Mouse (Mus musculus) layer of hippocampus, adult 9-10 months (tissue): ENCODE data around the gene Rps6kc1.

Source experiments
- DNase-seq: peaks from one replicate; pipeline ENCODE4 v3.0.0; 2022; ENCODE audit warnings: low spot score

Gene Rps6kc1

GRCm38 (mm10) chr1:190898899-190899575 is 12.5 kb downstream of the Rps6kc1 start:
- no peak for DNase-seq

DNA sequence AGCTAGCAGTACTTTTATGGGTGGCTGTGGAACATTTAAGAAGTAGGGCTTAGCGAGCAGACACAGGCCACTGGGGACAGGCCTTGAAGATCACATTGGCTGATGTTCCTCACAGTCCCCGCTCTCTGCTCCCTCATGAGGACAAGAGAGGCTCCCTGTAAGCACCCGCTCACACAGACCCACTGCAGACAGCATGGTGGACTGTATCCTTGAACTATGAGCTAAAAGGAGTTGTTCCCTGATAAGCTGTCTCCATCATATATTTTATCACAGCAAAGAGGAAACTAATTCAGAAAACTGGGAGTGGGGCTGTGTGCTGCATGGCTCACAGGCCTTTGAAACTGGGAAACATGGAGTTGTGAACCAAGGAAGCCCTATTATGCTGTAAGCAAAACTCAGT is 13.4 kb downstream of the Rps6kc1 start:
- no peak for DNase-seq

DNA sequence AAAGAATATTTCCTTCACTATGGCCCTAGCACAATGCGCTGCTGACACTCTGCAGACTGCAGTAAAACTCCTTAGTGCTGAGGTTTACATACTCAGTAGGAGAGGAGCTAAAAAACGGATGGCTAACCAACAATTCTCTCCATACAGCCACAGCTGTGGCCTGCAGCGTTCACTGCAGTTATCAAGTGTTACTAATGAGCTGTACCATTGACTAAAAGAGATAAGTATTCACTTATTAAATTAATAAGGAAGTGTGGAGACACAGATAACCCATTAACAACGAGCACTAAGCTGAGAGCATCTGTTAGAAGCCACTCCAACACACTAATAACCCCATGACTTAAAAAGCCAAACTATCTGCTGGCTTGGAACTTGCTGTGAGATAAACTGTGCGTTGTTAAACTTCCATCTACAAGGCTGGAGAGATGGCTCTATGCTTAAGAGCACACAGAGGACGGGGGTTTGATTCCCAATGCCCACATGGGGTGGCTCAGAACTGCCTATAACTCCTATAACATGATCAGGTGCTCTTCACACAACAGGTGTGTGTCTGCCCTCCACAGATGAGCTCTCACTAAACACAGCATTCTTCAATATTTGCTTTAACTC is 17.9 kb downstream of the Rps6kc1 start:
- DNase-seq, result no peak

GRCm38 (mm10) chr1:190888646-190889045 is 22.9 kb downstream of the Rps6kc1 start:
- no peak for DNase-seq

GRCm38 (mm10) chr1:190888031-190888430 is 23.5 kb downstream of the Rps6kc1 start:
- DNase-seq, result no peak

DNA sequence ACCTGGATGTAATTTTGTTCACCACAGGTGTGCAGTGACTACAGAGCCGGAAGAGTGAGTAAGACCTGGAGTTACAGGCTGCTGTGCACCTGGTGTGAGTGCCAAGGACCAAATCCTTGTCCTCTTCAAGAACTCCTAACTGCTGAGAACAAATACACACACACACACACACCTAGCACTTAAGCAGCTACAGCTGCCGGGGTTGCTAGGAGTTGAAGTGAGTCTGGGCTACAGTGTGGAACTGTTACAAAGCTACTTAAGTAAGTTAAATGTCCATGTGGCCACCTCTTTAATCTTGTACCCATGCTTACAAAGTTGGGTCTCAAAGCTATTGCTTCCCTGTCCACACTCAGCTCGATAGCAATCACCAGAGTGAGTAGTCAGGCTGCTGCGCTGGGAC is 25.6 kb downstream of the Rps6kc1 start:
- DNase-seq, result no peak

GRCm38 (mm10) chr1:190881422-190881821 is 30.1 kb downstream of the Rps6kc1 start:
- peak; percentile 24 for DNase-seq

GRCm38 (mm10) chr1:190880638-190881037 is 30.9 kb downstream of the Rps6kc1 start:
- no peak for DNase-seq

DNA sequence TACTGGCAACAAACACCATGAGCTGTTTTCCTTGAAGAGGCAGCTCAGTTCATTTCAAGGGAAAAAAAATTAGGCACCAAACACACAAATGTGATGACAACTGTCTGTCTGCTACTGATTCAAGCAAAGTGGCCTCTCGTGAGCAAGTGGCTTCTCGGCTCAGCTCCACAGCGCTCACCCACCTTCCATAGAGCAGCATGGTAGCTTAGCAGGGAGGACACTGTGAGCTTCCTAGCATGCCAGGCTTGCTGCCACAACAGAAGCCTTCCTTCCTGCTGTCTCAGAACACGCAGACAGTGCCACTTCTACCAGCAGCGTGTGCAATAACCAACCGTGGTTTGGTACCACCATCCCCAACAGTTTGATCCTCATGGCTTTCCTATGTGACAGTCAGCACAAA is 35.8 kb downstream of the Rps6kc1 start:
- DNase-seq, result peak; percentile 22

DNA sequence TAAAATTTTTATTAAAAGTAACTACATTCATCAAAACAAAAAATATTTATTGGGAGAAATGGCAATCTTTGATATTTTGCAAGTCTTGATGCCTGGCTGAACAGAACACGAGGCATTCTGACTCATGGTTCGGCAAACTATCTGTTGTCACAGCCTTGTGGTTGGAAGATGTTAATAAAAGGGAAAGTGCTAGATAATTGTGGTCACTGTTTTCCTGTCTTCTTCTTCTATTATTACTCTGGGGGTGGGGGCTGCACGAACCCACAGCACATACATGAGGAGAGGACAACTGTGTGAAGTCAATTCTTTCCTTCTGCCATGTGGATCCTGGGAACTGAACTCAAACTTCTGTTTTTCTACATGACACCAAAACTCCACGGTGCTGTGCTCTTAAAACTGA is 36.5 kb downstream of the Rps6kc1 start:
- DNase-seq, result no peak

DNA sequence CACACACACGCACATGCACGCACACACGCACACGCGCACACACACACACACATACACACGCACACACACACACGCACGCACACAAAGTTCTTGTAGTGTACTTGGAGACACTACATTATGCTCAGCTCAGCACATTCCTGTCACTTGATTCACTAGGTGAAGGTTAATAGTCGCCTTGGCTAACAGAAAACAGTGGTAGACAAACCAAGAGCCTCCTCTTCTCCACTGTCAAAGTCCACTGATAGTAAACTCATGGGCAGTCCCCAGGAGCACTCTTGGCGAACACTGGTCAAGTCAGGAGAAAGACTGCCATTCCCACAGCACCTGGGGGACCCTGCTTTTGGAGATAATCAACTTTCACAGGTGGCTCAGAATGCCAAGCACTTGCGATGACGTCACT is 40.5 kb downstream of the Rps6kc1 start:
- no peak for DNase-seq

DNA sequence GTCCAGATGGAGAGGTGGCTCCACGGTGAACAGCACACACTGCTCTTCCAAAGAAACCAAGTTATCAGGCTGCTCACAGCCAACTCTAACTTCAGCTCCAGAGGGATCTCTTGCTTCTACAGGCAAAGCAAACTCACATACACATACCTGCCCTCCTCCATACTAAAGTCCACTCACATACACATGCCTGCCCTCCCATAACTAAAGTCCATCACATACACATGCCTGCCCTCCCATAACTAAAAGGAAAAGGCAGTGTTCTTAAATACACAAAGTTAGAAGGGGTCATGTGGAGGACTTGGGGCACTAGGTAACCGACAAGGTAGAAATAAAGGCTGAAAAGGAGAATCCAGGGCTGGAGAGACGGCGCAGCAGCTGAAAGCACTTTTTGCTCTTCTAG is 41.6 kb downstream of the Rps6kc1 start:
- no peak for DNase-seq

GRCm38 (mm10) chr1:190868790-190869189 is 42.8 kb downstream of the Rps6kc1 start:
- DNase-seq, result no peak

- no peak for DNase-seq
These were observed 49.9 kb downstream of the Rps6kc1 start for GRCm38 (mm10) chr1:190861626-190862025.

GRCm38 (mm10) chr1:190854465-190854864 is 57.1 kb downstream of the Rps6kc1 start:
- no peak for DNase-seq

- DNase-seq, result no peak
These were observed 62.3 kb downstream of the Rps6kc1 start for GRCm38 (mm10) chr1:190849162-190849865.

- no peak for DNase-seq
These were observed 62.9 kb downstream of the Rps6kc1 start for GRCm38 (mm10) chr1:190848676-190849075.

DNA sequence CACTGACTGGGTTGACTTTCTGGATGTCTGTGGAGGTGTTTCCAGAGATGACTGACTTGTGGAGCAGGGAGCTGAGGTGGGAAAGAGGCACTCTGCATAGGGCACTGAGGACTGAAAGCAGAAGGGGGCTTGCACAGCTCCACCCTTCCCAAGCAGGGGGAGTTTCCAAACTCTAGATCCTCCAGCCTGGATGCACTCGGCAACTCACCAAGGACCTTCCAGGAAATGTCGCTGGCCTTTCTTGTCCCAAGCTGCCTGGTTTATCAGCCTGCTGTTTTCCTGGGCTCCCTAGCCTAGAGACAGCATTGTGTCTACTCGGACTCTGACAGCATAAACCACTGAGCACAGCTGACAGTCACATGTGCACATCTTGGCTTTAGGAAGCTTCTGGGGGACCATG is 64.6 kb downstream of the Rps6kc1 start:
- DNase-seq, result no peak

DNA sequence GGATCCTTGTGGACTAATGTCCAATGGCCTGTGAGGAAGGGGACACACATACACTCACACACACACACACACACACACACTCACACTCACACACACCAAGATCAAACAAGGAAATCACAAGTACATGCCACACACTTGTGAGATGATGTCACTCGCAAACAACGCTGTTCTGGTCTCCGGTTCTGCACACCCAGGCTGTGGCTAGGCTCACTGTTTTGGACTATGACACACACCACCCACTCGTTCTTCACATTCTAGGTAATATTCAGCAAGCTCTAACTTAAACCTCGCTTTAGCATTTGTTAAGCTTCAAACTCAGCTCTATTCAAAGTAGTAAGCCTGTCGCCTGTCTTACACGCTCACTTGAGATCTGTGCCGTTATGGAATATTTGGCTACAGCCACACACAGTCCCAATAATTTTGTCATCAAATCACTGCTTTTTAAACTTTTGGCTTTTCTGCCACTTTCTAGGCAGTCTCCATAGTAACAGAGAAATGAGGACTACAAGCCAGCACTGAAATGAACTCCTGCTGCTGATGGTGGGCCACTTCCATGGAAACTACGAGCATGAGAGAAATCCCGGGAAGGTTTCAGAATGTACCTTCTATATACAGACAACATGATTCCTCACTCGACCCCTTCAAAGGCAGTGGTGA is 65.4 kb downstream of the Rps6kc1 start:
- DNase-seq, result peak; percentile 44

GRCm38 (mm10) chr1:190845419-190845818 is 66.2 kb downstream of the Rps6kc1 start:
- DNase-seq, result no peak

DNA sequence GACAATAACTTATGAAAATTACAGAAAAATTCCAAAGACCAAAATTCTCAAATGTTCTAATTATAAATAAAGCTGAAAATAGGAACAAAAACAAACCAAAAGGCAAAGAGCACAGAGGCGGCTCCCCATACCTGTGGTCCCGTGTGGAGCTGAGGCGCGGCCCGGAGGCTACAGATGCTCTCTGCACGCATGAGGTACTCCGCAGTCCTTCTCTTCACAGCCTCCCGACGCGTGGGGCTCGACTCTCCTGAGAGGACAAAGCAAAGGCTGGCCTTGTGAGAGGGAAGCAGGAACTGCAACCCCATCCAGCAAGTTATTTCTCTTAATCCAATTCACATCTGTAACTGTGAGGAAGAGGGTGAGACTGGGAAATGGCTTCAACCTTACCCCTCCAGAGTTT is 67.2 kb downstream of the Rps6kc1 start:
- no peak for DNase-seq

- DNase-seq, result peak; percentile 22
These were observed 75.5 kb downstream of the Rps6kc1 start for GRCm38 (mm10) chr1:190836046-190836445.
